Mouse (Mus musculus): Measurements from ENCODE around the gene Mad1l1.

Gene Mad1l1

DNA sequence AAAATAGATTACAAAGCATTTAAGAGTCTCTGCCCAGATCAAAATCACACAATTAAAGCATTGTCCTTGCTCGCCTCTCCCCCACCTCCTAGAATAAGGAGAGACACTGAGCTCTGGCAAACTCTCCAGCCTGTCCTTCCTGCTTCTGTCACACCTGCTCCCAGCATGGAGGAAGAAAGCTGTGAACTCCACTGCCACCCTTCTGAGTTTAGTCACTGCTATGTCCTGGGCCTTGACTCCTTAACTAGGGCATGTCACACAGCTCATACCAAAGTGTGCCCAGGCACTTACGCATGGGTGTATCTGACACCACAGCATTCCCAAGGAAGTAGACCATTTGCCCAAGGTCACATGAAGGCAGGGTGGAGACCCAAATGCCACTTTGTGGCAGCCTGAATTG is 275.9 kb downstream of the Mad1l1 start:
- ChIA-PET CTCF (interaction anchor here in 1 of 4 experiments (1.0 kb wide), 1 partner anchor 242 kb away, joined by 3 read pairs; no protein-coding TSS in a partner anchor), POLR2A (interaction anchor here in 2 of 4 experiments (1.0 to 1.9 kb wide), 3 partner anchors 10 to 112 kb away, joined by 3 to 5 read pairs (median 3); no protein-coding TSS in a partner anchor)

DNA sequence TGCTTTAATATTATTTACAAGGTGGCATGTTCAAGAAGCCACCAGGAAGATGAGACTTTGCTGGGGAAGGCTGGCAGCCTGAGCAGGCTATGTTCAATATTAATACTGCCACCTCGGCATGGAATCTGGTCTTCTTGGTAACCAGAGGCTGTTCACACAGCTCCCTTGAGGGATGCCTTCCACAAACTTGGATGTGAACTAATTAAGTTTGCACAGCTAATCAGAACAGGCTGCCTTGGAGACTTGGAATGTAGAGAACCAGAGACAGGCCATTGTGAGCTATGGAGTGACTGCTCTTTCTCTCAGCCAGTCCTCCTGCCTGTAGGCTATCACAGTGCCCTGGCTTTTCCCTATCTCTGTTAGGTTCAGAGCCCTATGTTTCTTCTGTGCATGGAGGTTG is 278.4 kb downstream of the Mad1l1 start:
- CTCF ChIA-PET, result interaction anchor here in 2 of 4 experiments (0.9 to 1.9 kb wide), 14 partner anchors 9 to 136 kb away, joined by 3 to 8 read pairs (median 4); partner anchors contain the start of gene Elfn1 (in 2 of the 2)
- POLR2A ChIA-PET, result interaction anchor here in 1 of 4 experiments (1.3 to 2.3 kb wide), 3 partner anchors 11 to 26 kb away, joined by 3 to 7 read pairs (median 4); no protein-coding TSS in a partner anchor

- CTCF ChIA-PET, result interaction anchor here in 2 of 4 experiments (0.7 to 1.9 kb wide), 18 partner anchors 8 to 525 kb away, joined by 3 to 8 read pairs (median 4); partner anchors contain the start of gene Elfn1 (in 2 of the 2)
- POLR2A ChIA-PET, result interaction anchor here in 2 of 4 experiments (0.5 to 2.3 kb wide), 7 partner anchors 10 to 46 kb away, joined by 3 to 7 read pairs (median 3); no protein-coding TSS in a partner anchor
Measured at GRCm38 (mm10) chr5:140042002-140042611, 279.2 kb downstream of the Mad1l1 start.

DNA sequence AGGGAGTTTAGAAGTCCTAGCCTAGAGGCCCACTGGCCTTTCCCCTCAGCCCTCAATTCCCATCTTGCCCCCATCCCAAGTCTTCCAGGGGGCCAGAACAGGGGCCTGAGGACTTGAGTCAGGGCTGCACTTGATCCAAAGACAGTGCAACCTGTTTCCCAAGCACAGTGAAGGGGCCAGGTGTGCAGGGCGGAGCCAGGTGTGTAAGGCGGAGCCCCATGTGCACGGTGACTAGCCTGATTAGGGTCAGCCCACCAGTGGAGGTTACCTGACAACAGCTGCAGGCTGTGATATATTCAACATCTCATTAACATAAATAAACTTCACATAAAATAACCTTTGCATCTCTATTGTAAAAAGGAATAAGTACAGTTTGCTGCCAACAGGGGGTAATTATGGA is 280.3 kb downstream of the Mad1l1 start:
- ChIA-PET POLR2A (interaction anchor here in 2 of 4 experiments (0.6 to 2.3 kb wide), 4 partner anchors 12 to 1836 kb away, joined by 3 to 7 read pairs (median 4); no protein-coding TSS in a partner anchor), CTCF (no interaction called here)

DNA sequence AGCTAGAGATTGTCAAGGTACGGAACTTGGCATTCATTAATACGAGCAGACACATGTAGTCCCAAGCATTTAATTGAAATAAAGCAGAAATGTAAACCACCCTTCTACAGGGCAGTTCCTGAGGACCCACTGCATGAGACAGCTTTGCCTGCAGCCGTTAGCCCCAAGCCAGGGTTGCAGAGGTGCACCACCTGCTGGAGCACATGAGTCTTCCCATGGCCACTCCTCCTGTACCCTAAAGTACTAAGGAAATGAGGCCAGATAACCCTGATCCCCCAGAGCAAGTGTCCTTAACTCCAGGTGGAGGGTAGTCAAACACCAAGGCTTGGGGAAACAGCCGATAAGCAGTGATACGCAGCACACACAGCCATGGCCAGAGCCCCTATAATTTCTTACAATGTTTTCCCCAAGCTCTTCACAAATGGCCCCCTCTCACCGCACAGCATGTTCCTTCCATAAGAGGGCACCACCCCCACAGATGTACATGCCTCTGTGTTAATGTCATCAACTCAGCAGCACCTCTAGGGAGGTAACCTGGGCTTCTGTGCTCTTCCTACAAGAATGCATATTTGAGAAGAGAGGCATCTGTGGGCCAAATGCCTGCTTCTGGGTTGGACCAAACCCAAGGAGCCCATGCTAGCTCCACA is 283.6 kb downstream of the Mad1l1 start:
- ChIA-PET POLR2A (interaction anchor here in 1 of 4 experiments (0.6 kb wide), 1 partner anchor 179 kb away, joined by 3 read pairs; no protein-coding TSS in a partner anchor), CTCF (interaction anchor here in 3 of 4 experiments (0.6 to 1.3 kb wide), 9 partner anchors 9 to 198 kb away, joined by 3 to 8 read pairs (median 3); partner anchors contain the start of gene Elfn1 (in 1 of the 3))

- CTCF ChIA-PET, result interaction anchor here in 3 of 4 experiments (0.6 to 2.1 kb wide), 6 partner anchors 37 to 147 kb away, joined by 3 to 7 read pairs (median 3); no protein-coding TSS in a partner anchor
- POLR2A ChIA-PET, result interaction anchor here in 2 of 4 experiments (0.7 to 1.0 kb wide), 2 partner anchors 10 to 408 kb away, joined by 3 to 4 read pairs; no protein-coding TSS in a partner anchor
Measured at GRCm38 (mm10) chr5:140035641-140036040, 285.7 kb downstream of the Mad1l1 start.

GRCm38 (mm10) chr5:140035025-140035330 is 286.4 kb downstream of the Mad1l1 start:
- CTCF ChIA-PET, result interaction anchor here (0.5 to 2.1 kb wide), 16 partner anchors 11 to 1408 kb away, joined by 3 to 8 read pairs (median 3); no protein-coding TSS in a partner anchor
- POLR2A ChIA-PET, result interaction anchor here in 2 of 4 experiments (0.6 to 1.0 kb wide), 5 partner anchors 9 to 147 kb away, joined by 3 to 4 read pairs (median 3); no protein-coding TSS in a partner anchor

DNA sequence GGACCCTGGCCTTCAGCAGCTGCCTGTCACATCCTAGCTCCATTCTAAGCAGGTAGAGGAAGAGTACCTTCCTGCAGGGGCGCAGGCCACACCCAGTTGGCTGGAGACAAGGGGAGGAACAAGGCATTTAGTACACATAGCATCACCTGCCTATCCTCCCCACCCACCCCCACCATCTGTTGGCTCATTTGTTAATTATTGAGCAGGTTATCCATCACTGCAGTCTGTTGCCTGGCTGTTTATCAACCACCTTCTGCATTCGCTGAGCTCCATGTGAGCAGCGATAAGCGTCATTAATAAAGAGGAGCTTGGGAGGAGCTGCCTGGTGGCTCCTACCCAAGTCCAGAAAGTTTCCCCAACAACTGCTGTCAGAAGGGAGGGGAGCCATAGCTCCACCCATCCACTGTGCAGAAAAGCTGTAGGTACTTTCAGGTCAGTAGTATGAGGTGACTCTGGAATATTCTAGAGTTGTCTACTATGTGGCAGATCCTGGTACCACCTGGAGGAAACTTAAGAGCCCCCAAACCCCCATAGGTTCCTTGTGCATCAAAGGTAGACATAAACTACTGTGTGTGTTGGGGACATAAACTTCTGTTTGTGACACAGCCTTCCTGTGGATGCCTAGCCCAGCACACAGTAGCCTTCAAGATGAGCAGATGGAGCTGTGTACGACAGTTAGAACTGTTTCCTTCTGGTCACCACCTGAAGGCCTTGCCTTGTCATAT is 286.9 kb downstream of the Mad1l1 start:
- POLR2A ChIA-PET, result interaction anchor here in 2 of 4 experiments (0.6 to 1.0 kb wide), 5 partner anchors 10 to 148 kb away, joined by 3 to 4 read pairs (median 3); no protein-coding TSS in a partner anchor
- CTCF ChIA-PET, result interaction anchor here (0.5 to 2.1 kb wide), 20 partner anchors 8 to 1408 kb away, joined by 3 to 8 read pairs (median 3); no protein-coding TSS in a partner anchor

GRCm38 (mm10) chr5:140026366-140026765 is 295.0 kb downstream of the Mad1l1 start:
- POLR2A ChIA-PET, result interaction anchor here in 1 of 4 experiments (1.8 kb wide), 1 partner anchor 15 kb away, joined by 7 read pairs; no protein-coding TSS in a partner anchor
- CTCF ChIA-PET, result no interaction called here

- ChIA-PET CTCF (no interaction called here), POLR2A (interaction anchor here in 2 of 4 experiments (0.7 to 1.8 kb wide), 3 partner anchors 16 to 393 kb away, joined by 3 to 7 read pairs (median 3); partner anchors contain the start of gene Eif3b (in 1 of the 2))
Measured at GRCm38 (mm10) chr5:140025301-140025700, 296.1 kb downstream of the Mad1l1 start.

- POLR2A ChIA-PET, result interaction anchor here in 2 of 4 experiments (1.2 to 1.3 kb wide), 2 partner anchors 12 to 18 kb away, joined by 3 read pairs; no protein-coding TSS in a partner anchor
- CTCF ChIA-PET, result interaction anchor here in 1 of 4 experiments (1.5 kb wide), 1 partner anchor 10 kb away, joined by 4 read pairs; no protein-coding TSS in a partner anchor
Measured at GRCm38 (mm10) chr5:140023941-140024500, 297.3 kb downstream of the Mad1l1 start.

GRCm38 (mm10) chr5:140022861-140023260 is 298.5 kb downstream of the Mad1l1 start:
- ChIA-PET CTCF (no interaction called here), POLR2A (no interaction called here)

DNA sequence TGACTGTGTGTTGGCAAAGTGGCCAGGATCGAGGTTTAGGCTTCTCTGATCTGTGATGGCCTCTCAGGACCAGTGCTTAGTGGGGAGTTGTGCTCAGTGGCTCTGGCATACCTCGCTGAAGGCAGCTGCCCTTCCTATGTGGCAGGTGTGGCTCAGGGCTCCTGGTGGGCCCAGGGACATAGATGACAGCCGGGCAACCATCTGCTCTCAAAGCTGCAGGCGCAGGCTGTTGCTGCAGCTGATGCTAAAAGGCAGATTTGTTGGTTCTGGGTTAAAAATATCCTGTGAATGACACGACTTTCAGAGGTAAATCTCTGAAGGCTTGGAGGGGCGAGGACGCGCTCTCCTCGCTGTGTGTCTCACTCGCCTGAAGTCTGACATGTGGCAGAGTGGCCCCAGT is 299.6 kb downstream of the Mad1l1 start:
- ChIA-PET POLR2A (no interaction called here), CTCF (no interaction called here)

DNA sequence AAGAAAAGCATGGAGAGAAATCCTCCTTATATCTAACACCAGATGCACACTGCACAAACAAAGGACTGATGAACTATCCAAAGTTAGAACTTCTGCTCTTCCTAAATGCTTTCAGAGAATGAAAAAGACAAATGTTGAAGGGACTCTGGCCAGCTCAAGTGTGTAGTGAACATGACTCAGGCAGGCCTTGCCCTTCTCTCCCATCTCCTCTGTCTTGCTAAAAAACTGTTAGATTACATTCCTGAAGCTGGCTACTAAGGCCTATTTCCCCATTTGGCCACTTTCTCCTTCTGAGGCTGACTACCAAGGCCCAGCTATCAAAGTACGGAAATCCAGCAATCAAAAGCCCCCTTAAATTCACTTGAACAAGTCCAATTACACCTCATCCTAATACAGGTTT is 301.7 kb downstream of the Mad1l1 start:
- ChIA-PET POLR2A (interaction anchor here in 2 of 4 experiments (0.5 to 1.5 kb wide), 3 partner anchors 20 to 296 kb away, joined by 3 to 4 read pairs (median 4); no protein-coding TSS in a partner anchor), CTCF (interaction anchor here in 1 of 4 experiments (1.1 to 1.4 kb wide), 2 partner anchors 23 to 121 kb away, joined by 3 read pairs; no protein-coding TSS in a partner anchor)

- ChIA-PET CTCF (interaction anchor here in 1 of 4 experiments (0.5 to 0.6 kb wide), 2 partner anchors 226 to 398 kb away, joined by 3 read pairs; no protein-coding TSS in a partner anchor), POLR2A (interaction anchor here in 1 of 4 experiments (1.1 to 1.5 kb wide), 2 partner anchors 19 to 49 kb away, joined by 3 to 4 read pairs; no protein-coding TSS in a partner anchor)
Measured at GRCm38 (mm10) chr5:140018780-140019179, 302.6 kb downstream of the Mad1l1 start.

DNA sequence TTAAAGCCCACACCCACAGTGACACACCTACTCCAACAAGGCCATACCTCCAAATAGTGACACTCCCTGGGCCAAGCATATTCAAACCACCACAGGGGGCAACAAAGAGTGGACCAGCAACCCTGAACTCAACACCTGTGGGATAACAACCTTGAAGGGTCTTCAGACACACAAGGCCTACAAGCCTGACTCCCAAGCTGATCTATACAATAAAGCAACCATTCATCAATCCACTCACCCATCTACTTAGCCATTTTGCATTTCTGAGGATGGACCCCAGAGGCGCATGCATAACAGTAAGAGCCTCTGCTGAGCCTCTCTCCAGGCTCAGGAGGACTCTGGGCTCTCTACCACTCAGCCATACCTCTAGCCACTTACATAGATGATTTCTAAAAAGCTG is 304.5 kb downstream of the Mad1l1 start:
- POLR2A ChIA-PET, result interaction anchor here in 2 of 4 experiments (0.6 to 2.7 kb wide), 9 partner anchors 10 to 265 kb away, joined by 3 to 8 read pairs (median 4); no protein-coding TSS in a partner anchor
- CTCF ChIA-PET, result interaction anchor here in 2 of 4 experiments (0.6 to 1.4 kb wide), 3 partner anchors 18 to 178 kb away, joined by 4 to 6 read pairs (median 5); no protein-coding TSS in a partner anchor

DNA sequence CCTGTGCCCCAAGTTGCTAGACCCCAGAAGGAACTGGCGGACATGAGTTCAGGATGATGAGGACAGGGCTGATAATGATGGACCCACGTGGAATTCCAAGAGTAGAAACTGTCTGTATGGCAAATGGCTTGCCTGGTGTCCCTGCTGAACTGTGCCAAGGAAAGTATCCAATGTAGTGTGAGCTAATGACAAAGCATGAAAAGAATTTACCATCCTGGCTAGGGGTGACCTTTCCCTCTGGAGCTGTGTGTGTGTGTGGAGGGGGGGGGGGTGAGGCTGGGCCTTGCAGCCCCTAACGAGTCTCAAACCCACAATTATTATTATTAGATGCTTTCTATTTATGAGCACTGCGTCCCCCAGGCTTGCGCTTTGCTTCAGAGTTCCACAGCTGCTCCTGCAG is 307.7 kb downstream of the Mad1l1 start:
- CTCF ChIA-PET, result interaction anchor here in 2 of 4 experiments (0.6 to 0.7 kb wide), 3 partner anchors 238 to 415 kb away, joined by 3 to 10 read pairs (median 5); no protein-coding TSS in a partner anchor
- POLR2A ChIA-PET, result interaction anchor here in 3 of 4 experiments (0.6 to 1.5 kb wide), 5 partner anchors 8 to 207 kb away, joined by 3 to 4 read pairs (median 3); no protein-coding TSS in a partner anchor
